Mouse (Mus musculus): Measurements from ENCODE around the gene Cecr2. TPM values are rescaled to one million over a fixed set of nuclear protein-coding genes. Genes with fewer than 3 reads are reported as not detected.

The Cecr2 gene
- 7.4 and 7.6 TPM in 2 replicates for polyA plus RNA-seq (2012; rRNA removed)

GRCm38 (mm10) chr6:120665816-120666760 lies at the start of gene Cecr2:
Gene Cecr2 (plus strand): TSS chr6:120666369.
- WGBS: under 1% methylated on average over 118 of the region's 127 CpGs
- DNase-seq: peak; percentile 71 to 75
- Histone ChIP-seq H3K27ac (ENCODE audit: insufficient read depth, low read length) (peak within 1 kb of the TSS; percentile 55), H3K27me3 (ENCODE audit: control insufficient read depth, insufficient read depth, low read length) (no peaks in the 10 kb centered on the region), H3K4me3 (replicated peaks; ENCODE audit: insufficient read depth, low read depth, low read length) (peak within 1 kb of the TSS; percentile 95), H3K4me1 (ENCODE audit: control insufficient read depth, insufficient read depth, low read length) (no peaks in the 10 kb centered on the region; the same call in 1 of the 2 replicates)
- TF ChIP-seq CTCF (IDR thresholded peaks at IDR 0.05; ENCODE audit: borderline replicate concordance, insufficient read depth, low read depth, low read length): no peak
- TF ChIP-seq POLR2A (IDR thresholded peaks at IDR 0.05; ENCODE audit: borderline replicate concordance, insufficient read depth, low read length): no peak

- 50% methylated on average over 5 of the region's 5 CpGs for WGBS
Measured at GRCm38 (mm10) chr6:120617586-120617985, 48.6 kb upstream of the Cecr2 start.

GRCm38 (mm10) chr6:120618518-120619402 lies 47.4 kb upstream of the Cecr2 start:
- 76% methylated on average over 4 of the region's 4 CpGs for WGBS
- TF ChIP-seq POLR2A (IDR thresholded peaks at IDR 0.05; ENCODE audit: borderline replicate concordance, insufficient read depth, low read length): no peak
- TF ChIP-seq CTCF (IDR thresholded peaks at IDR 0.05; ENCODE audit: borderline replicate concordance, insufficient read depth, low read depth, low read length): no peak
- no peak overlapping the region for H3K27ac ChIP-seq (ENCODE audit: insufficient read depth, low read length)
- no peak overlapping the region for H3K4me3 ChIP-seq (replicated peaks; ENCODE audit: insufficient read depth, low read depth, low read length)
- no peaks in the 10 kb centered on the region for H3K27me3 ChIP-seq (ENCODE audit: control insufficient read depth, insufficient read depth, low read length)
- 0 out of 2 replicates have a peak, but pooled peaks cover 3% of the 10 kb centered on the region for H3K4me1 ChIP-seq (ENCODE audit: control insufficient read depth, insufficient read depth, low read length)
- DNase-seq: no peak

More at GRCm38 (mm10) chr6:120617586-120617985, 48.6 kb upstream of the Cecr2 start:
- Histone ChIP-seq H3K4me3 (replicated peaks; ENCODE audit: insufficient read depth, low read depth, low read length) (no peak overlapping the region), H3K27ac (ENCODE audit: insufficient read depth, low read length) (no peak overlapping the region), H3K27me3 (ENCODE audit: control insufficient read depth, insufficient read depth, low read length) (no peaks in the 10 kb centered on the region), H3K4me1 (ENCODE audit: control insufficient read depth, insufficient read depth, low read length) (0 out of 2 replicates have a peak, but pooled peaks cover 3% of the 10 kb centered on the region)
- DNase-seq: no peak
- no peak for TF ChIP-seq POLR2A (IDR thresholded peaks at IDR 0.05; ENCODE audit: borderline replicate concordance, insufficient read depth, low read length)
- no peak for TF ChIP-seq CTCF (IDR thresholded peaks at IDR 0.05; ENCODE audit: borderline replicate concordance, insufficient read depth, low read depth, low read length)

- Histone ChIP-seq H3K4me3 (replicated peaks; ENCODE audit: insufficient read depth, low read depth, low read length) (no peak overlapping the region), H3K4me1 (ENCODE audit: control insufficient read depth, insufficient read depth, low read length) (0 out of 2 replicates have a peak, but pooled peaks cover 3% of the 10 kb centered on the region), H3K27ac (ENCODE audit: insufficient read depth, low read length) (no peak overlapping the region), H3K27me3 (ENCODE audit: control insufficient read depth, insufficient read depth, low read length) (no peaks in the 10 kb centered on the region)
- 96% methylated on average over 3 of the region's 3 CpGs for WGBS
- no peak for DNase-seq
- TF ChIP-seq CTCF (IDR thresholded peaks at IDR 0.05; ENCODE audit: borderline replicate concordance, insufficient read depth, low read depth, low read length) (no peak), POLR2A (IDR thresholded peaks at IDR 0.05; ENCODE audit: borderline replicate concordance, insufficient read depth, low read length) (no peak)
Measured at GRCm38 (mm10) chr6:120620193-120620592, 46.0 kb upstream of the Cecr2 start.

DNA sequence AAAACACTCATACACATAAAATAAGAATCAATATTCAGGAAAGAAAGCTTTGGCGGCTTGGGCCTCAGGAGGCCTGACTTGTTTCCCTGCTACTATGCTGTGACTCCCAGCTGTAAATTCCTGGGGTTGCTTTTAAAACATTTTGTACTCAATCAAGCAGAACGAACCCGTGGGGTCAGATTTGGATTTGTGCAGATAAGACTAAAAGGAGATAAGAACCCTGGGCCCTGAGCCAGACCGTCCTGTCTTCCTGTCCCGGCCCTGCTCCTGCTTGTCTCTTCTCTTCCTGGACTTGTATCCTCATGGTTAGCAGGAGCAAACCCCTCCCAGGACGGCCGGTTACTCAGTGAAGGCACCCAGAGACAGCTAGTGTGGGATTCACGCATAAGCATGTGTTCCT lies 41.1 kb upstream of the Cecr2 start:
- Histone ChIP-seq H3K4me1 (ENCODE audit: control insufficient read depth, insufficient read depth, low read length) (no peaks in the 10 kb centered on the region), H3K4me3 (replicated peaks; ENCODE audit: insufficient read depth, low read depth, low read length) (no peak overlapping the region), H3K27ac (ENCODE audit: insufficient read depth, low read length) (no peak overlapping the region), H3K27me3 (ENCODE audit: control insufficient read depth, insufficient read depth, low read length) (no peaks in the 10 kb centered on the region)
- 65% methylated on average over 8 of the region's 8 CpGs for WGBS
- TF ChIP-seq POLR2A (IDR thresholded peaks at IDR 0.05; ENCODE audit: borderline replicate concordance, insufficient read depth, low read length): no peak
- no peak for DNase-seq

- H3K4me1 ChIP-seq (ENCODE audit: control insufficient read depth, insufficient read depth, low read length): no peaks in the 10 kb centered on the region
- no peak overlapping the region for H3K27ac ChIP-seq (ENCODE audit: insufficient read depth, low read length)
- H3K27me3 ChIP-seq (ENCODE audit: control insufficient read depth, insufficient read depth, low read length): no peaks in the 10 kb centered on the region
- 51% methylated on average over 2 of the region's 2 CpGs for WGBS
- no peak for DNase-seq
- H3K4me3 ChIP-seq (replicated peaks; ENCODE audit: insufficient read depth, low read depth, low read length): no peak overlapping the region
- no peak for TF ChIP-seq POLR2A (IDR thresholded peaks at IDR 0.05; ENCODE audit: borderline replicate concordance, insufficient read depth, low read length)
- TF ChIP-seq CTCF (IDR thresholded peaks at IDR 0.05; ENCODE audit: borderline replicate concordance, insufficient read depth, low read depth, low read length): no peak
Measured at GRCm38 (mm10) chr6:120627096-120627495, 39.1 kb upstream of the Cecr2 start.

DNA sequence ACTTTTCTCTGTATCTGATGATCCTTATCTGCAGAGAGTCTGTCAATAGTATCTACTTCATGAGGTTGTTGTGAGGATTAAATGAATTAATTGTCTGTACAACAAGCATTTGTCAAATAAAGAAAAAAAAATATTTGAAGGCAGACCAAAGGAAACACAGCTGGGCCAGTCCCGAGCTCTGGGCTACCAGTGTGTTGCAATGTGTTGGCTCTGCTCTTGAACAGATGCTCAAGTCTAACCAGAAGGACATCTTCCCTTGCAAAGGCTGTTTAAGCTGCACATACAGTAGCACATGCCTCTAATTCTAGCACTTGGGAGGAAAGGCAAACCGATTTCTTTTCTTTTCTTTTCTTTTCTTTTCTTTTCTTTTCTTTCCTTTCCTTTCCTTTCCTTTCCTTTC lies 37.2 kb upstream of the Cecr2 start:
- H3K27ac ChIP-seq (ENCODE audit: insufficient read depth, low read length): no peak overlapping the region
- 69% methylated on average over 2 of the region's 2 CpGs for WGBS
- no peak for DNase-seq
- H3K4me1 ChIP-seq (ENCODE audit: control insufficient read depth, insufficient read depth, low read length): no peaks in the 10 kb centered on the region
- TF ChIP-seq CTCF (IDR thresholded peaks at IDR 0.05; ENCODE audit: borderline replicate concordance, insufficient read depth, low read depth, low read length): no peak
- no peak for TF ChIP-seq POLR2A (IDR thresholded peaks at IDR 0.05; ENCODE audit: borderline replicate concordance, insufficient read depth, low read length)
- no peaks in the 10 kb centered on the region for H3K27me3 ChIP-seq (ENCODE audit: control insufficient read depth, insufficient read depth, low read length)
- H3K4me3 ChIP-seq (replicated peaks; ENCODE audit: insufficient read depth, low read depth, low read length): no peak overlapping the region
